Mouse (Mus musculus) testis, adult 2 months (tissue): ENCODE results near the gene Asf1b. TPM values are rescaled to one million over a fixed set of nuclear protein-coding genes. Genes with fewer than 3 reads are reported as not detected.

Experiments used
- H3K27ac ChIP-seq: fragments of 200-500 bp; 2 replicates; pipeline ENCODE4 v1.5.1; 2012; ENCODE audit warnings: low read depth, low read length; ENCODE audit not compliant: control insufficient read depth, insufficient read depth
- H3K27me3 ChIP-seq: fragments of 200-500 bp; 2 replicates; pipeline ENCODE4 v1.6.1; 2012; ENCODE audit warnings: mild to moderate bottlenecking, low read length, moderate library complexity; ENCODE audit not compliant: control insufficient read depth, insufficient read depth
- H3K36me3 ChIP-seq: fragments of 200-500 bp; 2 replicates; pipeline ENCODE4 v1.6.1; 2012; ENCODE audit warnings: mild to moderate bottlenecking, low read length; ENCODE audit not compliant: control insufficient read depth, insufficient read depth
- H3K4me1 ChIP-seq: fragments of 200-500 bp; 2 replicates; pipeline ENCODE4 v1.6.1; 2012; ENCODE audit warnings: low read length; ENCODE audit not compliant: control insufficient read depth, insufficient read depth
- H3K4me3 ChIP-seq: fragments of 200-500 bp; 2 replicates; pipeline ENCODE4 v1.5.1; 2012; ENCODE audit warnings: low read depth, mild to moderate bottlenecking, low read length, moderate library complexity, mixed read lengths; ENCODE audit not compliant: control insufficient read depth
- CTCF ChIP-seq: fragments of 200-500 bp; IDR thresholded peaks from 2 replicates; pipeline ENCODE4 v1.5.1; 2012; ENCODE audit warnings: low read depth, mild to moderate bottlenecking, inconsistent platforms, low read length, moderate library complexity; ENCODE audit not compliant: control insufficient read depth, insufficient read depth, insufficient replicate concordance
- POLR2A ChIP-seq: fragments of 200-500 bp; IDR thresholded peaks from 2 replicates; pipeline ENCODE4 v1.6.1; 2012; ENCODE audit warnings: low read depth, mild to moderate bottlenecking, inconsistent platforms, low read length, moderate library complexity; ENCODE audit not compliant: control insufficient read depth
- polyA plus RNA-seq: library from polyadenylated mRNA; depleted of rRNA; stranded (reverse); fragments of >200 nt; gene quantifications from 2 replicates; pipeline ENCODE4 v1.2.3, GENCODE M21; 2012

The Asf1b gene
- polyA plus RNA-seq, 1 experiment = 65.0 TPM

DNA sequence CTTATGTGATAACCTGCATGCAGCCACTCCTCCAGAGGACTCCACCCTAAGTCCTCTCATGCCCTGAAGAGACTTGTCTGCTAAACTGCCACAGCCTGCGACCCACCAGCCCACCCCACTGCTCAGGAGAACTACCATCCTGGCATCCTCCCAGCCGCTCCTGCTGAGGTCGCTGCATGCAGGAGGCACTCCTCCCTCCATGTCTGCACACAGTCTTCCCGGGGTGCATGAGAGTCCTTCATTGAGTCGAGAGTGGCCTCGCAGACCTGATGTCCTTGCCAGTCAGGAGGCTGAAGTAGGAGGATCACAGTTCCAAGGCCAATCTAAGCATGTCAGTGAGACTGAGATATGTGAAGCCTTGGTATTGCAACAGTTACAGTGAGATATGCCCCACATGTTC is 37.7 kb upstream of the Asf1b start:
- TF ChIP-seq CTCF (no peak), POLR2A (no peak)
- no peaks in the 10 kb centered on the region for H3K27me3 ChIP-seq
- H3K36me3 ChIP-seq = no peaks in the 10 kb centered on the region
- peaks cover 6% of the 10 kb centered on the region for H3K4me1 ChIP-seq
- peak overlapping the region; percentile 39 for H3K27ac ChIP-seq
- H3K4me3 ChIP-seq = no peak overlapping the region

DNA sequence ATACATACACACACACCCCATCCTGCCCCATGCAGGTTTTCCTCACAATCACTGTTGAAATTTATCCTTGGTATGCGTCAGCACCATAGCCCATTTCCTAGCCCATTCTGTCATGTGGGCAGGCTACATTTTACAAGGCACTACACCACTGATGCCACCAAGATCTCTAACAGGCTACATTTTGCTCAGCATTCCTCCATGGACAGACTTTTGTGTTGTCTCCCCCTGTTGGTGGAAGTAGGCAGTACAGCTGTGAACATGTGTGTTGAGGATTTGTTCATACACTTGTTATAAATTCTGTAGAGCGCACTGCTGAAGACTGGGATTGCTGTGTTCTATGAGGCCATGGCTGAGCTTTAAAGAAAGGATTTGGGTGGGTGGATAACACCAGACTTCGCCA is 33.7 kb upstream of the Asf1b start:
- Histone ChIP-seq H3K27ac (no peak overlapping the region), H3K36me3 (no peaks in the 10 kb centered on the region), H3K4me1 (peaks cover 6% of the 10 kb centered on the region), H3K4me3 (no peak overlapping the region), H3K27me3 (no peaks in the 10 kb centered on the region)
- TF ChIP-seq CTCF = peak; percentile 26; the same call in 1 of the 2 replicates
- TF ChIP-seq POLR2A = no peak

DNA sequence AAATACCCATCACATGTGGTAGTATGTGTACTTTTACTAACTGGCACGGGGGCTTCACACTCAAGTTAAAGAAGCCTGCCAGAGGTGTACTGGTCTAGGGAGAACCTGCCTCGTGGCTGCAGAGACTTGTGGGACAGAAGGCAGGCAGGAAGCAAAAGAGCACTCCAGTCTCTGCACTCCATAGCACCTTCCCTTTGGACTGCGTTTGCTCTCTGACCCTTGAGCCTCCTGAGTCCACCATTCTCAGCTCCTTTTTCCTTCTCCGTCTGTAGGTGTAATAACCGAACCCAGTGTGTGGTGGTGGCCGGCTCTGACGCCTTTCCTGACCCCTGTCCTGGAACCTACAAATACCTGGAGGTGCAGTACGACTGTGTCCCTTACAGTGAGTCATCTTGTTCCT is 32.6 kb upstream of the Asf1b start:
- no peaks in the 10 kb centered on the region for H3K27me3 ChIP-seq
- H3K4me3 ChIP-seq = no peak overlapping the region
- no peak overlapping the region for H3K27ac ChIP-seq
- TF ChIP-seq CTCF (no peak), POLR2A (no peak)
- H3K4me1 ChIP-seq = peaks cover 6% of the 10 kb centered on the region
- H3K36me3 ChIP-seq = no peaks in the 10 kb centered on the region

DNA sequence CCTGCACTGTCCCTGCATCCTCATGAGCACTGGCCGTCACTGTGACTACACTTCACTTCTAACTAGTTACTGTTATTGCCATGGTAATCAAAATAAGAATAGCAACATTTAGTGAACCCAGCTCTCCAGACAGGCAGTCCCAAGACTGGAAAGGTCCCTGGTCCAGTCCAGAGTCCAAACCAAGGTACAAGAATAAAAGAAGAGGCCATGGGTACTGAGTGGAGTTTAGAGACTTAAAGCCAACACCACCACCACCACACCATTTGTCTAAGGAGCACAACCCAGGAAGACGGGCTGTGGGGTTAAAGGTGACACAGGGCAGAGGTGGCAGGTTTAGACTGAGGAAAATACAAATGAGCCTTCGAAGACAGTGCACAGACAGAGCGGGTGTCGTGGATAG is 30.7 kb upstream of the Asf1b start:
- Histone ChIP-seq H3K4me1 (no peaks in the 10 kb centered on the region; the same call in 1 of the 2 replicates), H3K36me3 (no peaks in the 10 kb centered on the region), H3K27ac (no peak overlapping the region; the same call in 1 of the 2 replicates), H3K27me3 (no peaks in the 10 kb centered on the region), H3K4me3 (no peak overlapping the region)
- TF ChIP-seq CTCF (no peak), POLR2A (no peak)

DNA sequence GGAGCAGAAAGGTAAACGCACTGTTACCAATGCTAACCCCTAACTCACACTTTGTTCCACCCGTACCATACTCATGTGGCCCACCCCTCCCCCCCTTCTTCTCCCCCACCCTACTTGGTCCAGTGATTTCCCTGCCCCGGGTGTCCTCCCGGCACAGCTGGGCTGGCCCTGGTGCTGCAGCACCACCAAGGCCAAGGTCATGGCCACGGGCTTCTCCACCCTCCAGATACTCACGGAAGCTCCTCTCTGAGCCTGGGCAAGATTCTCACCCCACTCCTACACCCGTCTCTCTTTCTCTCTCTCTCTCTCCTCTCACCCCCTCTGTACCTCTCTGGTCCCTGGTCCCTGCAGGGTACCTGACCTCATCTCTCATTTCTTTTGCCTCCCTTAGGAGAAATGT is 29.0 kb upstream of the Asf1b start:
- TF ChIP-seq CTCF = no peak
- no peak for TF ChIP-seq POLR2A
- Histone ChIP-seq H3K36me3 (no peaks in the 10 kb centered on the region; the same call in 1 of the 2 replicates), H3K27me3 (no peaks in the 10 kb centered on the region), H3K4me1 (no peaks in the 10 kb centered on the region; the same call in 1 of the 2 replicates), H3K27ac (no peak overlapping the region; the same call in 1 of the 2 replicates), H3K4me3 (no peak overlapping the region)

DNA sequence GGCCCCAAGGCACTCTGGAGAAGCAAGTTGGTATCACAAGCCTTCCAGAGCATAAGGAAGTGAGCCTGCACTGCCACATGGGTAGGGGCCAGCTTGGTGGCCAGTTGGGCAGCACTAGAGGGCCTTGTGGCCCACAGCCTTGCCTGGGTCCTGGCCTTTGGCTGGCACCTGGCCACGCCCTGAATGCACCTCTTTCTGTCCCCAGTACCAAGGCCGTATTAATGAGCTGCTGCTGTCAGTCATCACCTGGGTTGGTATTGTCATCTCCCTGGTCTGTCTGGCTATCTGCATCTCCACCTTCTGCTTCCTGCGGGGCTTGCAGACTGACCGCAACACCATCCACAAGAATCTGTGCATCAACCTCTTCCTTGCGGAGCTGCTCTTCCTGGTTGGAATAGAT is 21.1 kb upstream of the Asf1b start:
- H3K27me3 ChIP-seq = no peaks in the 10 kb centered on the region
- H3K4me3 ChIP-seq = no peak overlapping the region
- H3K27ac ChIP-seq = no peak overlapping the region
- no peaks in the 10 kb centered on the region; the same call in 1 of the 2 replicates for H3K36me3 ChIP-seq
- no peaks in the 10 kb centered on the region for H3K4me1 ChIP-seq
- TF ChIP-seq POLR2A (no peak), CTCF (no peak)

DNA sequence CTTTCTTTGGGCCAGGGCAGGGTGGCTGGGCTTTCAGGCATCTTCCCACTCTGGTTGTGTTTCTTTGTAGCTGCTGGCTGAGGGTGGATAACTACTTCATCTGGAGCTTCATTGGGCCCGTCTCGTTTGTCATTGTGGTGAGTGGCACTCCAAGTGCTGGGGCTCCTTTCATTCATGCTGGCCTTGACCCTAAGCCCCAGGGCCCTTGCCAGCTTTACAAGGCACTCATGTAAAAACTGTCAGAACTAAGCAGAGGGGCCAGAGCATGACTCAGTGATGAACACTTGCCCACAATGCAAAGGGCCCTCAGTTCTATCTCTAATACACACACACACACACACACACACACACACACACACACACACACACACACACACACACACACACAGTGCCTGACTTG is 20.3 kb upstream of the Asf1b start:
- H3K36me3 ChIP-seq = no peaks in the 10 kb centered on the region; the same call in 1 of the 2 replicates
- no peaks in the 10 kb centered on the region for H3K27me3 ChIP-seq
- no peak for TF ChIP-seq POLR2A
- no peak overlapping the region for H3K27ac ChIP-seq
- no peak overlapping the region for H3K4me3 ChIP-seq
- H3K4me1 ChIP-seq = no peaks in the 10 kb centered on the region

DNA sequence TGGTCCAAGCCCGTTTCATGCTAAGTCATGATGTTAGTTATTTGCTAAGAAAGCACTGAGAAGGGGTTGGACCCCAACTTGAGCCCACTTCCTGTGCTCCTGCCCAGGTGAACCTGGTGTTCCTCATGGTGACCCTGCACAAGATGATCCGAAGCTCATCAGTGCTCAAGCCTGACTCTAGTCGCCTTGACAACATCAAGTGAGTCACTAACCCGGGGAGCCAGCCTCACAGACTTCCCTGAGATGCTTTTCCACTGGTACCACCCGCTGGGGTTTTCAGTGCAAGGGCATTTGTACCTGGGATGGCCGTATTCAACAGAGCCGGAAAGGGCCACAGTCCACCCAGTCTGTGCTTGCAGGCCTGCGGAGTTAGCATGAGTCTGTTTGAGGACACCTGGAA is 19.9 kb upstream of the Asf1b start:
- no peak overlapping the region for H3K4me3 ChIP-seq
- no peak for TF ChIP-seq POLR2A
- no peak for TF ChIP-seq CTCF
- no peaks in the 10 kb centered on the region; the same call in 1 of the 2 replicates for H3K36me3 ChIP-seq
- H3K27ac ChIP-seq = no peak overlapping the region
- no peaks in the 10 kb centered on the region for H3K4me1 ChIP-seq
- H3K27me3 ChIP-seq = no peaks in the 10 kb centered on the region
